Mouse (Mus musculus): ENCODE data around the gene Rsph6a.
A peak's percentile ranks its signal among the peaks of the same experiment; 100 is the strongest.

Gene Rsph6a

GRCm38 (mm10) chr7:19054047-19054776, at the start of gene Rsph6a:
TSS of gene Rsph6a (plus strand) at chr7:19054690.
- DNase-seq (ENCODE audit: low spot score): no peak

- no peak for DNase-seq (ENCODE audit: low spot score)
Observed at GRCm38 (mm10) chr7:19005417-19006121, 48.9 kb upstream of the Rsph6a start.

GRCm38 (mm10) chr7:19006476-19006875, 48.0 kb upstream of the Rsph6a start:
- no peak for DNase-seq (ENCODE audit: low spot score)

GRCm38 (mm10) chr7:19007026-19007977, 47.2 kb upstream of the Rsph6a start:
- no peak for DNase-seq (ENCODE audit: low spot score)

- DNase-seq (ENCODE audit: low spot score): no peak
Observed at GRCm38 (mm10) chr7:19010581-19010980, 43.9 kb upstream of the Rsph6a start.

- no peak for DNase-seq (ENCODE audit: low spot score)
Observed at GRCm38 (mm10) chr7:19012025-19012621, 42.4 kb upstream of the Rsph6a start.

GRCm38 (mm10) chr7:19012882-19013281, 41.6 kb upstream of the Rsph6a start:
- DNase-seq (ENCODE audit: low spot score): no peak

GRCm38 (mm10) chr7:19014452-19014851, 40.0 kb upstream of the Rsph6a start:
- no peak for DNase-seq (ENCODE audit: low spot score)

GRCm38 (mm10) chr7:19016042-19016441, 38.4 kb upstream of the Rsph6a start:
- no peak for DNase-seq (ENCODE audit: low spot score)

- DNase-seq (ENCODE audit: low spot score): no peak
Observed at GRCm38 (mm10) chr7:19017909-19018308, 36.6 kb upstream of the Rsph6a start.

- DNase-seq (ENCODE audit: low spot score): no peak
Observed at GRCm38 (mm10) chr7:19021048-19021447, 33.4 kb upstream of the Rsph6a start.

GRCm38 (mm10) chr7:19022189-19022958, 32.1 kb upstream of the Rsph6a start:
- no peak for DNase-seq (ENCODE audit: low spot score)

GRCm38 (mm10) chr7:19023357-19023814, 31.1 kb upstream of the Rsph6a start, which contains the start of gene Foxa3:
TSS of gene Foxa3 (minus strand) at chr7:19023538.
- DNase-seq (ENCODE audit: low spot score): no peak

- peak; percentile 90 for DNase-seq (ENCODE audit: low spot score)
Observed at GRCm38 (mm10) chr7:19024096-19024506, 30.4 kb upstream of the Rsph6a start, which contains the start of gene Sympk. TSS of gene Sympk (plus strand) at chr7:19024377.

GRCm38 (mm10) chr7:19024581-19025255, 29.8 kb upstream of the Rsph6a start:
- no peak for DNase-seq (ENCODE audit: low spot score)

GRCm38 (mm10) chr7:19028067-19028466, 26.4 kb upstream of the Rsph6a start:
- no peak for DNase-seq (ENCODE audit: low spot score)

- no peak for DNase-seq (ENCODE audit: low spot score)
Observed at GRCm38 (mm10) chr7:19029084-19029653, 25.3 kb upstream of the Rsph6a start.

- no peak for DNase-seq (ENCODE audit: low spot score)
Observed at GRCm38 (mm10) chr7:19031641-19032040, 22.8 kb upstream of the Rsph6a start.

- no peak for DNase-seq (ENCODE audit: low spot score)
Observed at GRCm38 (mm10) chr7:19044616-19045015, 9.9 kb upstream of the Rsph6a start.
